Mouse (Mus musculus) central nervous system, embryonic 11.5 days (tissue): ENCODE measurements around the gene Zfp738. TPM values are rescaled to one million over a fixed set of nuclear protein-coding genes. Genes with fewer than 3 reads are reported as not detected.

Source experiments
- polyA plus RNA-seq: library from polyadenylated mRNA; depleted of rRNA; stranded (reverse); fragments of >200 nt; gene quantifications from 2 replicates; pipeline ENCODE4 v1.2.3, GENCODE M21; 2012; rRNA removed

Gene Zfp738
- polyA plus RNA-seq = 6.1 and 11.8 TPM in 2 replicates

DNA sequence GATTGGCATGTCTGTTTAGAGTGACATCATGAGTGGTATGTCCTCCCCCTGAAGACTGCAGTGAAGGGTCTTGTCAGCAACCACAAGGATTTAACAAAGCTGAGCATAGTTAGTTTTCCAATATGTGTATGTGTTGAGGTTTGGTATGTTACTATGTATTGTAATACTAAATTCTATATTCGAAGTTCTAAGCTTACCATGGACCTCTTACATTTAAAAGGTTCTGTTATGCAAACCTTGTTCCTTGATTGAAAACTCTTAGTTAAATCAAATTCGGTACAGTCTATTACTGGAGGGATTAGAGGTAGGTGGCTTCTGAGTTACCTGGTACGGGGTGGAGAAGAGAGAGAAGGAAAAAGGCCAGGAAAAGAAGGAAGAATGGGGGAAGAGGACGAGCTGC, at the start of gene Zfp738:
TSS of gene Zfp738 (minus strand) at position 101 of the 400 bp plus-strand sequence.

DNA sequence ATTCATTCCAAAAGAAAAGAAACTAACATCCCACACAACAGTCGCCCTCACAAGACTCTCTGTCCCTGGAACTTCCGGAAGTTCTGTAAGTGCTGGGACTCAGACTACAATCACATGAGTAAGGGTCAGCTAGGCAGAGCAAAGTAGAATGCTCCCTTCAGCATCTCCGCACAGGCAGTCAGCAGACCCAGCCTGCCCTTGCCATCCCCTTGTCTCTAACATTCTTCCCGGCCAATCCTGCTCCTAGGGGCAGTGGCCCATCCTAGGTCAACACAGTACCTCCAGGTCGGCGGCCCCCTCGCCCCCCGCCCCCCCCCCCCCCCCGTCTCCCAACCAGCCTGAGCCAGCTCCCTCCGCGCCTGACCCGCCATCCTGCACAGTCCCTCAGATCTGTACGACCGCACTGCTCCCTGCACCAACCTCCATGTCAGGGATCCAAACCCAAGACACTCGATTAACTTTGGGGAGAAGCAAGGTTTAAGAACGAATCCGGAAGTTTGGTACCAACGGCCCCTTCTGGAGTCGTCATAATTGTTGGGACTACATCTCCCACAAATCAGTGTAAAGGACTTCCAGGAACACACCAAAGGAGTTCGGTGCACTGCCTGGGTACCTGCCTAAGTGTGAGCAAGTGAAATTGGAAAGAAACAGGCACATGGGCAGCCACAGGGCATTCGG, 41.9 kb upstream of the Zfp738 start, which contains the start of gene Zfp65:
TSS of gene Zfp65 (minus strand) at position 533 of the 678 bp plus-strand sequence.

DNA sequence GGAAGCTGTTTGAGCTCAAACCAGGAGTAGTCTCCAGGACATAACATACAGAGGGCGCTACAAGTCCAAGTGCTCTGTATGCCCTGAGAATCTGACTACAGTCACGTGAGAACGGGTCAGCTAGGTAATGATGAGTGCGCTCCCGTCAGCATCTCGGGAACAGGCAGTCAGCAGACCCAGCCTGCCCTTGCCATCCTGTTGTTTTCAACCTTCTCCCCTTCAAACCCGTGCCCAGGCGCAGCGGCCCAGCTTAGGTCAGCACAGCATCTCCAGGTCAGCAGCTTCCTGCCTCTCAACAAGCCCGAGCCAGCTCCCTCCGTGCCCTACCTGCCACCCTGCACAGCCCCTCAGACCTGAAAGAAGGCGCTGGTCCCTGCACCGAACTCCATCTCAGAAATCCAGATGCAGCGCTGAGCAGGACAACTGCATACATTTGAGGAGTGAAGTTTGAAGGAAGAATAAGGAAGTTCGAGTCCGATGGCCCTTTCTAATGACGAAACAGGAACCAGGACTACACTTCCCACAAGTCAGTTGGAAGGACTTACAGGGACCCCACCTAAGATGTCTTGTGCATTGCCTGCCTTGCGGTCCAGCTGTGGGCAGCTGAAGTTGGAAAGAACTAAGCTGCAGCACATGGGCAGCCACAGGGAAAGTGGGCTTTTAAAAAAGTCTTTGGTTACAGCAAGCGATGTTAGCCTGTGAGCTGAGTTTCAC, 49.4 kb downstream of the Zfp738 start, which contains the start of the genes Gm49345 and Zfp729a:
TSS of gene Gm49345 (minus strand) at position 476 of the 714 bp plus-strand sequence.
TSS of gene Zfp729a (minus strand) at position 498 of the 714 bp plus-strand sequence.

DNA sequence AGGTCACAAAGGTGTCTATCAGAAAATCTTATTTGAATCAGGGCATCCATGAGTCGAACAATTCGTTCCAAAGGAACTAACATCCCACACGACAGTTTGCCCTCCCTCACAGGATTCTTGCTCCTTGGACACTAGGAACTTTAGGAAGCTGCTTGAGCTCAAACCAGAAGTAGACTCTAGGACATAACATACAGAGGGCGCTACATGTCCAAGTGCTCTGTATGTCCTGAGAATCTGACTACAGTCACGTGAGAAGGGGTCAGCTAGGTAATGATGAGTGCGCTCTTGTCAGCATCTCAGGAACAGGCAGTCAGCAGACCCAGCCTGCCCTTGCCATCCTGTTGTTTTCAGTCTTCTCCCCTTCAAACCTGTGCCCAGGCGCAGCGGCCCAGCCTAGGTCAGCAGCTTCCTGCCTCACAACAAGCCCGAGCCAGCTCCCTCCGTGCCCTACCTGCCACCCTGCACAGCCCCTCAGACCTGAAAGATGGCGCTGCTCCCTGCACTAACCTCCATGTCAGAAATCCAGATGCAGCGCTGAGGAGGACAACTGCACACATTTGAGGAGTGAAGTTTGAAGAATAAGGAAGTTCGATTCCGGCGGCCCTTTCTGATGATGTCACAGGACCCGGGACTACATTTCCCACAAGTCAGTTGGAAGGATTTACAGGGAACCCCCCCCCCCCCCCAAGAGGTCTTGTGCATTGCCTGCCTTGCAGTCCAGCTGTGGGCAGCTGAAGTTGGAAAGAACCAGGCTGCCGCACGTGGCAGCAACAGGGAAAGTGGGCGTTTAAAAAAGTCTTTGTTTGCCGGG, 77.6 kb downstream of the Zfp738 start, which contains the start of gene Zfp729b:
TSS of gene Zfp729b (minus strand) at position 642 of the 811 bp plus-strand sequence.

Other genes starting within 250 kb of the Zfp738 start
- 2.3 and 4.8 TPM in 2 replicates for gene Zfp874a, start 235.4 kb downstream of the Zfp738 start, polyA plus RNA-seq
- gene Zfp874b, start 202.8 kb downstream of the Zfp738 start, polyA plus RNA-seq = 2.3 and 4.2 TPM in 2 replicates
- 6.4 and 10.1 TPM in 2 replicates for gene Zfp58, start 186.5 kb downstream of the Zfp738 start, polyA plus RNA-seq
- gene Gm26965, start 160.9 kb downstream of the Zfp738 start, polyA plus RNA-seq = not detected in 2 replicates
- gene Zfp87, start 160.9 kb downstream of the Zfp738 start, polyA plus RNA-seq = 12.7 and 20.2 TPM in 2 replicates
- 8.5 and 11.2 TPM in 2 replicates for gene Zfp748, start 133.2 kb downstream of the Zfp738 start, polyA plus RNA-seq
- gene Zfp729b, start 77.4 kb downstream of the Zfp738 start, polyA plus RNA-seq = 1.2 and 3.6 TPM in 2 replicates
- 0.11 TPM in 1 of 2 replicates, not detected in the other for gene Gm49345, start 49.3 kb downstream of the Zfp738 start, polyA plus RNA-seq
- gene Zfp729a, start 49.3 kb downstream of the Zfp738 start, polyA plus RNA-seq = 1.9 and 3.4 TPM in 2 replicates
- 5.8 and 10.6 TPM in 2 replicates for gene Zfp65, start 42.1 kb upstream of the Zfp738 start, polyA plus RNA-seq
- gene Zfp85, start 68.2 kb upstream of the Zfp738 start, polyA plus RNA-seq = 4.4 and 5.5 TPM in 2 replicates
- gene Zfp493, start 92.6 kb upstream of the Zfp738 start, polyA plus RNA-seq = 2.1 and 3.5 TPM in 2 replicates
- gene Zfp273, start 126.7 kb upstream of the Zfp738 start, polyA plus RNA-seq = 3.3 and 5.9 TPM in 2 replicates
- 4.2 and 6.3 TPM in 2 replicates for gene Gm10037, start 144.0 kb upstream of the Zfp738 start, polyA plus RNA-seq
- gene BC048507, start 176.3 kb upstream of the Zfp738 start, polyA plus RNA-seq = 0.12 TPM in 1 of 2 replicates, not detected in the other